Mouse (Mus musculus) stomach, embryonic 16.5 days (tissue): Measurements from ENCODE around the gene Gmeb1. TPM values are rescaled to one million over a fixed set of nuclear protein-coding genes. Genes with fewer than 3 reads are reported as not detected.
A peak's percentile ranks its signal among the peaks of the same experiment; 100 is the strongest.
"Not testable (repeated sequence)": the region's sequence is repeated elsewhere in the genome, so short reads cannot be mapped to it uniquely, and the experiment has no call there.

Experiments
- ATAC-seq: fragments of 200-750 bp; cut with Nextera tagmentation; 2 replicates; pipeline ENCODE4 v1.8.0; 2017; ENCODE audit warnings: moderate number of reproducible peaks, moderate TSS enrichment; ENCODE audit not compliant: insufficient read depth, low FRiP score
- H3K27ac ChIP-seq: fragments of 300-500 bp; sonication (generic); 2 replicates; pipeline ENCODE4 v1.5.1; 2014; ENCODE audit warnings: low read length
- H3K27me3 ChIP-seq: fragments of 300-500 bp; sonication (generic); 2 replicates; pipeline ENCODE4 v1.6.1; 2014; ENCODE audit warnings: low read length, control low read depth, mixed read lengths; ENCODE audit not compliant: control insufficient read depth, insufficient read depth
- H3K36me3 ChIP-seq: fragments of 300-500 bp; sonication (generic); 2 replicates; pipeline ENCODE4 v1.6.1; 2014; ENCODE audit warnings: low read length; ENCODE audit not compliant: control insufficient read depth, insufficient read depth
- H3K4me1 ChIP-seq: fragments of 300-500 bp; sonication (generic); 2 replicates; pipeline ENCODE4 v1.6.1; 2014; ENCODE audit warnings: low read length, control low read depth, mixed read lengths; ENCODE audit not compliant: control insufficient read depth, insufficient read depth
- H3K4me2 ChIP-seq: fragments of 300-500 bp; sonication (generic); 2 replicates; pipeline ENCODE4 v1.6.1; 2014; ENCODE audit warnings: low read depth, low read length, mixed read lengths
- H3K4me3 ChIP-seq: fragments of 300-500 bp; sonication (generic); replicated peaks from 2 replicates; pipeline ENCODE4 v1.5.1; 2014; ENCODE audit warnings: mild to moderate bottlenecking, low read length
- H3K9ac ChIP-seq: fragments of 300-500 bp; sonication (generic); 2 replicates; pipeline ENCODE4 v1.6.1; 2014; ENCODE audit warnings: low read length
- H3K9me3 ChIP-seq: fragments of 300-500 bp; sonication (generic); replicated peaks from 2 replicates; pipeline ENCODE4 v1.6.1; 2016; ENCODE audit warnings: low read length, control low read depth; ENCODE audit not compliant: control insufficient read depth
- WGBS: fragments of 180-500 bp; shearing (Covaris S2); extraction: QIAGEN DNeasy Blood & Tissue Kit; methylation state at CpG from one replicate; pipeline ENCODE4 v1.1.7; 2014; 5-methylcytosine and 5-hydroxymethylcytosine counted together
- polyA plus RNA-seq: library from polyadenylated mRNA; unstranded; fragments of >200 nt; fragmentation: Nextera tagmentation; extraction: Ambion mirVana; gene quantifications from 2 replicates; pipeline ENCODE4 v1.2.1, GENCODE M21; 2015

The Gmeb1 gene
- polyA plus RNA-seq, 1 experiment from 2014 or later = 25.6 TPM

DNA sequence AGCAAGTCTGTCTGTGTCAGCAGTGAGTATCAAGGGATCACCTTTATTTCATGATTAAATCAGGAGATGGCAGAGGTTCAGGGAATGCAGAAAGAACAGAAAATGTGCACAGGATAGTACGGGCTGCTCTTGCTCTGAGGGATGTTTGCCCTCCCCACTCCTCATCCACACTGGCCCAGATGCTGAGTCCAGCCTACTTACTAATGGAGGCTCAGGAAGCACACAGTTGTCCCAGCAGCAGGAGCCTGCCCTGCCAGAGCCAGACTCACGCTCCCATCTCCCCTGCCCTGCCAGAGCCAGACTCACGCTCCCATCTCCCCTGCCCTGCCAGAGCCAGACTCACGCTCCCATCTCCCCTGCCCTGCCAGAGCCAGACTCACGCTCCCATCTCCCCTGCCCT is 27.4 kb upstream of the Gmeb1 start:
- not testable (repeated sequence) for H3K27ac ChIP-seq, ATAC-seq, H3K4me3 ChIP-seq, H3K27me3 ChIP-seq, H3K9me3 ChIP-seq, H3K4me1 ChIP-seq, H3K9ac ChIP-seq, H3K4me2 ChIP-seq
- H3K36me3 ChIP-seq = peaks cover 20% of the 10 kb centered on the region
- WGBS = 85% methylated on average over 3 of the region's 5 CpGs

DNA sequence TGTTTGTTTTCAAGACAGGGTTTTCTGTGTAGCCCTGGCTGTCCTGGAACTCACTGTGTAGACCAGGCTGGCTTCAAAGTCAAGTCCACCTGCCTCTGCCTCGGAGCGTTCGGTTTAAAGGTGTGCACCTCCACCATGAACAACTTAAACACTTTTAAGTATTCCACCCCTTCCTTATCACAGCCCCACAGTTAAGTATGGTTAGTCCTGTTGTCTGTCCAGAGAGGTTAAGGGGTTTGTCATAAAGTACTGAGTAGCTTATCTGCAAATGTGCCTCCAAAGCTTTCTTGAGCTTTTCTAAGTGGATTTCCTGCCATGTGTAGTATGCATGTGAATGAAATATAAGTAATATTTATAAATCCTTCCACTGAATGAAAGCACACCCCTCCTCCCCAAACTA is 14.5 kb upstream of the Gmeb1 start:
- peaks cover 10% of the 10 kb centered on the region for H3K4me1 ChIP-seq
- H3K27me3 ChIP-seq = no peaks in the 10 kb centered on the region
- WGBS = 80% methylated on average over 3 of the region's 3 CpGs
- H3K36me3 ChIP-seq = no peaks in the 10 kb centered on the region
- ATAC-seq = no peak
- H3K9me3 ChIP-seq = no peaks in the 10 kb centered on the region
- no peak overlapping the region for H3K4me2 ChIP-seq
- no peak overlapping the region for H3K4me3 ChIP-seq
- no peak overlapping the region for H3K9ac ChIP-seq
- no peak overlapping the region for H3K27ac ChIP-seq

DNA sequence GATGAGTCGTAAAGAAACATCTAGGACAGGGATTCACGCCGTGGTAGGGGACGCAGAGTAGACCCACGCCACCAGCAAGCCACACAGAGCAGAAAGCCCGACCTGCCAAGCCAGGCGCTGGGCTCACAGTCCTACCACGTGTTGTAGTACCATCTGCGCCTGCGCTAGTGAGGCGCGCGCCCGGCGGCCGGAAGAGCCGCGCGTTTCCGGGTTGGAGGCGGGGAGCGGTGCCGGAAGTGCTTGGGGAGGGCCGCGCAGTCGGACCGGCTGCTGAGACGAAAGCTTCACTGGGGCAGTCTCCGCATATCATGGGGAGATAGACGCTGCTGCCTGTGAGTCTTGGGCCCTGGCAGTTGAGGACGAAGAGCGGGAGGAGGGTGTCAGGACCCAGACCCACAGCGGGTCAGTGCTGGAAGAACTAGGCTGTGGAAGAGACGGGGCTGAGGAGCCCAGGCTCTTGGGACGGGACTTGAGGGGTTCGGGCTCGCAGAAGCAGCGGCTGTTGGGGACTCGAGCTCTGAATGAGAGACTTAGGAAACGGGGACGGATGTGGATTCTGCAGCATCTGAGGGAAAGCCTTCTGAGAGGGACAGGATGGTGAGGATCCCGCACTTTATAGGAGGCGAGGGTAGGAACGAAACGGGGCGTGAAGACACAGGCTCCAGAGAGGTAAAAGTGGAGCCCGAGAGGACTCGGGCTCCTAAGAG is 12.9 kb upstream of the Gmeb1 start, which contains the start of gene Taf12:
TSS of gene Taf12 (plus strand) at position 220 of the 707 bp plus-strand sequence.
- under 1% methylated on average over 48 of the region's 48 CpGs for WGBS
- Histone ChIP-seq H3K9ac (peak within 1 kb of the TSS; percentile 93), H3K4me2 (peak within 1 kb of the TSS; percentile 85), H3K27ac (peak within 1 kb of the TSS; percentile 93), H3K27me3 (no peaks in the 10 kb centered on the region), H3K4me1 (peaks cover 10% of the 10 kb centered on the region), H3K9me3 (no peaks in the 10 kb centered on the region), H3K4me3 (peak within 1 kb of the TSS; percentile 75), H3K36me3 (no peaks in the 10 kb centered on the region)
- peak; percentile 94 for ATAC-seq

DNA sequence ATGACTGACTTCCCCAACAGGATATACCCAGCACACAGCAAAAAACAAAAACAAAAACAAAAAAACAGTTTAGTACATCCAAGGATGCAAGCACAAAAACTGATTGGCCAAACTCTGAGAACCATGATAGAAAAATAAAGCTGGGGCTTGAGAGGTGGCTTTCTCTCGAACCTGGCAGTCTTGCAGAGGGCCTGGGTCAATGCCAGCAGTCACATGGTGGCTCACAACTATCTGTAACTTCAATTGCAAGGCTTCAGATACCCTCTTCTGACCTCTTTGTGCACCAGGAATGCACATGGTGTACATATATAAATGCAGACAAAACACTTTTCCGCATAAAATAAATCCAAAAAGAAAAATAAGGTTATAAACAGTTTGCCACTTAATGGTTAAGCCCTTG is 11.8 kb upstream of the Gmeb1 start:
- H3K4me3 ChIP-seq = peak overlapping the region; percentile 75
- 55% methylated on average over 2 of the region's 2 CpGs for WGBS
- H3K27me3 ChIP-seq = no peaks in the 10 kb centered on the region
- peak overlapping the region; percentile 93 for H3K9ac ChIP-seq
- peaks cover 10% of the 10 kb centered on the region for H3K4me1 ChIP-seq
- peak overlapping the region; percentile 85 for H3K4me2 ChIP-seq
- ATAC-seq = no peak
- H3K36me3 ChIP-seq = no peaks in the 10 kb centered on the region
- no peaks in the 10 kb centered on the region for H3K9me3 ChIP-seq
- H3K27ac ChIP-seq = no peak overlapping the region

DNA sequence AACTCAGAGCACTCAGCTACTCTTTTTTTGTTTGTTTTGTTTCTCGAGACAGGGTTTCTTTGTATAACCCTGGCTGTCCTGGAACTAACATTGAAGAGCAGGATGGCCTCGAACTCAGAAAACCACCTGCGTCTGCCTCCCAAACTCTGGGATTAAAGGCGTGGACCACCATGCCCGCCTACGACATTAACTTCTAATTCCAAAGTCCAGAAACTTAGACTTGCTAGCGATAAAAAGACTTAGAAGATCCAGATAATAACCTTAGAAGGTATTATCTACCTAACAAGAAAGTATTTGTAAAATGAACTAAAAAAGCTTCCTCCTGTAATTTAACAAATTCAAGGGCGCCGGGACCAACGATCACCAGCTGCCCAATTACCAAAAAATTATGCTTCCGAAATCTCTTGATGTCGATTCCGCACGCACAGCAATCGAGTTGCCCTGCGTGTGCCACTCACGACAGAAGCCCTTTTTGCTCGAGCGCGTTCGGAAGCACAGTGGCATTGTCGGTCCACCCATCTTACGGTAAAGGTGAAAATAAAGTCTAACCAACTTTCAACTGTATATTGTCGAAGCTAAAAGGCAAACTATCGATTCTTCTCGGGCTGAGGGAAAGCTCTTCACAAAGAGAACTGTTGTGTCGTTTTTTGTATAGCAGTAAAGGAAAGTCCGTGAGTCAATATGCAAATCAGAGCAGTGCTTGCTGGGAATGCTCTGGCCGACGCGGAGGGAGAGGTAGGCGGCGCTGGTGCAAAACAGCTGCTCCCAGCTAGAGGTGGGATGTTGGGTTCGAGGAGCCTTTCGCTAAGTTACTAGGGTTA is 8.5 kb upstream of the Gmeb1 start:
- Histone ChIP-seq H3K9ac (peak overlapping the region; percentile 37), H3K27me3 (no peaks in the 10 kb centered on the region), H3K27ac (peak overlapping the region; percentile 83), H3K4me3 (peak overlapping the region; percentile 36), H3K36me3 (no peaks in the 10 kb centered on the region), H3K4me2 (peak overlapping the region; percentile 55), H3K4me1 (peaks cover 4% of the 10 kb centered on the region), H3K9me3 (no peaks in the 10 kb centered on the region)
- peak; percentile 79 for ATAC-seq
- WGBS = under 1% methylated on average over 35 of the region's 35 CpGs

DNA sequence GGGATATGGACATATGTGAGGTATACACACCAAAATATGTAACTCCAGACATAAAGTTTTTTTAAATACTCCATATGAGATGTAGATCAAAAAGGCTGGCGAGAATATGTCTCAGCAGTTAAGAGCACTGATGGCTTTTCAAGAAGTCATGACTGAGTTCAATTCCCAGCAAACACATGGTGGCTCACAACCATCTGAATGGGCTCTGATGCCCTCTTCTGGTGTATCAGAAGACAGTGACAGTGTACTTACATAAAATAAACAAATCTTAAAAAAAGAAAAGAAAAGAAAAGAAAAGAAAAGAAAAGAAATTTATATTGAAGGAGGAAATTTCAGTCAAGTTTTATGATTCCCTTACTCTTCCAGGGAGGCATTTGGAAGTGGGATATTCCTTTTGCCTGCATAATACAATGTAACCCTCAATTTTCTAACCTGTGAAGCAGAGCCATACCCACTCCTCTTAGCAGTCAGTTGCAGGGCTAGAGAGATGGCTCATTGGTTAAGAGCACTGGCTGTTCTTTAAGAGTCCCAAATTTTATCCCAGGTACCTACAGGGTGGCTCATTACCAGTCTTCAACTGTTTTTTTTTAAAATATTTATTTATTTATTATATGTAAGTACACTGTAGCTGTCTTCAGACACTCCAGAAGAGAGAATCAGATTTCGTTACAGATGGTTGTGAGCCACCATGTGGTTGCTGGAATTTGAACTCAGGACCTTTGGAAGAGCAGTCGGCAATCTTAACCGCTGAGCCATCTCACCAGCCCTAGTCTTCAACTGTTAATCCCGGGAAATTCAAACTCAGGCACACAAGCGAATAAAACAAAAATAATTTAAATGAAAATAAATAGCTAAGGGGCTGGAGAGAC is 7.7 kb upstream of the Gmeb1 start:
- no peak overlapping the region for H3K4me3 ChIP-seq
- H3K4me2 ChIP-seq = 0 out of 2 replicates have a peak overlapping the region, but pooled peaks have one; percentile 25
- no peaks in the 10 kb centered on the region for H3K27me3 ChIP-seq
- 10% methylated on average over 6 of the region's 6 CpGs for WGBS
- H3K4me1 ChIP-seq = peaks cover 4% of the 10 kb centered on the region; the same call in 1 of the 2 replicates
- no peaks in the 10 kb centered on the region for H3K9me3 ChIP-seq
- ATAC-seq = no peak
- no peak overlapping the region for H3K9ac ChIP-seq
- peak overlapping the region; percentile 83 for H3K27ac ChIP-seq
- no peaks in the 10 kb centered on the region for H3K36me3 ChIP-seq

DNA sequence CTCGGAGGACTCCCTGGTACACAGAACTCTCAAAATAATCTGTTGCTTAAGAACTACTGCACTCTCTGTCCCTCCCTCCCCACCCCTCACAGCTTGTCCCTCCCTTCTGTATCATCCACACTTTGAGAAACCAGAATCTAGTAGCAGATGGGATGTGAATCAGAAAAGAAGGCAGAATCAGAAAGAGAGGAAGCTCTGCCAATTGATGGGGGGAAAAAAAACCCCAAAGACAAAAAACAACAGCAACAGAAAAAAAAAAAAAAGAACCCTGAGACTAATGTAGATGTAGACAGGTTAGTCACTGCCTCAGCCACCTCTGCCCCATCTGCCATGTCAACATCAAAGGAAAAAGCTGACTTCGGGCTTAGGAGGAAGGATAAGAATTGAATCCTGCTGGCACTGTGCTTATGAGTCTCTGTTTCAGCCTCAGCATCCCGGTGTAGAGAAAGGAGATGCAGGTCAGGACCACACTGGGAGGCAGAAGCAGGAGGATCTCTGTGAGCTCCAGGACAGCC is 5.5 kb upstream of the Gmeb1 start:
- Histone ChIP-seq H3K27me3 (no peaks in the 10 kb centered on the region), H3K4me3 (no peak overlapping the region), H3K27ac (no peak overlapping the region), H3K4me1 (peaks cover 2% of the 10 kb centered on the region; the same call in 1 of the 2 replicates), H3K9ac (peak overlapping the region; percentile 26; the same call in 1 of the 2 replicates), H3K4me2 (no peak overlapping the region), H3K36me3 (no peaks in the 10 kb centered on the region), H3K9me3 (no peaks in the 10 kb centered on the region)
- no peak for ATAC-seq
- WGBS = 77% methylated on average over 3 of the region's 3 CpGs

DNA sequence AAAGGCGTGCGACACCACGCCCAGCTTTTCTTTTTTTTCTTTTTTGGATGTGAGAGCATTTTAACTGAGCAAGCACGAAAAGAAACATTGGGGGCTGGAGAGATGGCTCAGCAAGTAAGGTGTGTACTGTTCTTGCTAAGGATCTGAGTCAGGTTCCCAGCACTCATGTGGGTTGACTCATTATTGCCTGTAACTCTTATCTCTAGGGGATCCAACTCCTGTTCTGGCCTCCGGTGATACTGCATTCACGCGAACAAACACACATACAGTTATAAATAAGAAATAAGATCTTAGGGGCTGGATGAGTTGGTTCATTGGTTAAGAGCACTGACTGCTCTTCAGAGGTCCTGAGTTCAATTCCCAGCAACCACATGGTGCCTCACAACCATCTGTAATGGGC is 1.9 kb upstream of the Gmeb1 start:
- no peak overlapping the region for H3K4me3 ChIP-seq
- H3K9ac ChIP-seq = no peak overlapping the region
- 89% methylated on average over 7 of the region's 7 CpGs for WGBS
- H3K27me3 ChIP-seq = no peaks in the 10 kb centered on the region
- no peak overlapping the region for H3K27ac ChIP-seq
- peaks cover 16% of the 10 kb centered on the region for H3K4me1 ChIP-seq
- H3K36me3 ChIP-seq = no peaks in the 10 kb centered on the region
- H3K4me2 ChIP-seq = no peak overlapping the region
- ATAC-seq = no peak
- H3K9me3 ChIP-seq = no peaks in the 10 kb centered on the region
